Mouse (Mus musculus) limb, embryonic 12.5 days (tissue): Measurements from ENCODE around the gene Rap1gap. TPM values are rescaled to one million over a fixed set of nuclear protein-coding genes. Genes with fewer than 3 reads are reported as not detected.

Experiments used
- ATAC-seq: fragments of 200-750 bp; cut with Nextera tagmentation; 2 replicates; pipeline ENCODE4 v1.8.0; 2017; ENCODE audit warnings: low read depth, moderate TSS enrichment; ENCODE audit not compliant: insufficient number of reproducible peaks, insufficient read depth, low FRiP score, low TSS enrichment
- H3K27ac ChIP-seq: fragments of 300-500 bp; sonication (generic); 2 replicates; pipeline ENCODE4 v1.5.1; 2016; ENCODE audit warnings: mild to moderate bottlenecking, moderate library complexity
- H3K27me3 ChIP-seq: fragments of 300-500 bp; sonication (generic); 2 replicates; pipeline ENCODE4 v1.6.1; 2016; ENCODE audit warnings: mild to moderate bottlenecking, moderate library complexity
- H3K36me3 ChIP-seq: fragments of 300-500 bp; sonication (generic); 2 replicates; pipeline ENCODE4 v1.6.1; 2016; ENCODE audit warnings: mild to moderate bottlenecking, moderate library complexity
- H3K4me1 ChIP-seq: fragments of 300-500 bp; sonication (generic); replicated peaks from 2 replicates; pipeline ENCODE4 v1.6.1; 2016
- H3K4me2 ChIP-seq: fragments of 300-500 bp; sonication (generic); 2 replicates; pipeline ENCODE4 v1.6.1; 2016; ENCODE audit warnings: mild to moderate bottlenecking, moderate library complexity
- H3K4me3 ChIP-seq: fragments of 300-500 bp; sonication (generic); replicated peaks from 2 replicates; pipeline ENCODE4 v1.5.1; 2016; ENCODE audit warnings: mild to moderate bottlenecking
- H3K9ac ChIP-seq: fragments of 300-500 bp; sonication (generic); replicated peaks from 2 replicates; pipeline ENCODE4 v1.6.1; 2016; ENCODE audit warnings: mild to moderate bottlenecking, moderate library complexity
- H3K9me3 ChIP-seq: fragments of 300-500 bp; sonication (generic); 2 replicates; pipeline ENCODE4 v1.6.1; 2016; ENCODE audit warnings: mild to moderate bottlenecking, moderate library complexity
- WGBS: fragments of 180-500 bp; shearing (Covaris S2); methylation state at CpG from one replicate; pipeline ENCODE4 v1.1.7; 2016; 5-methylcytosine and 5-hydroxymethylcytosine counted together
- polyA plus RNA-seq: library from polyadenylated mRNA; unstranded; fragments of >200 nt; fragmentation: Nextera tagmentation; extraction: Ambion mirVana; gene quantifications from 2 replicates; pipeline ENCODE4 v1.2.1, GENCODE M21; 2016

The Rap1gap gene
- polyA plus RNA-seq, 1 experiment from 2014 or later: 5.9 TPM

GRCm38 (mm10) chr4:137766365-137766764, 101.8 kb downstream of the Rap1gap start:
- Histone ChIP-seq H3K9me3 (no peaks in the 10 kb centered on the region), H3K4me1 (peaks cover 12% of the 10 kb centered on the region), H3K9ac (no peak overlapping the region), H3K27ac (no peak overlapping the region), H3K4me2 (no peak overlapping the region), H3K4me3 (no peak overlapping the region), H3K27me3 (no peaks in the 10 kb centered on the region; the same call in 1 of the 2 replicates), H3K36me3 (no peaks in the 10 kb centered on the region)
- WGBS: 26% methylated on average over 5 of the region's 5 CpGs
- no peak for ATAC-seq

GRCm38 (mm10) chr4:137768381-137768780, 103.9 kb downstream of the Rap1gap start:
- WGBS: 68% methylated on average over 5 of the region's 5 CpGs
- Histone ChIP-seq H3K4me2 (no peak overlapping the region), H3K9ac (no peak overlapping the region), H3K36me3 (no peaks in the 10 kb centered on the region), H3K9me3 (no peaks in the 10 kb centered on the region), H3K4me3 (no peak overlapping the region), H3K4me1 (peaks cover 14% of the 10 kb centered on the region), H3K27me3 (no peaks in the 10 kb centered on the region; the same call in 1 of the 2 replicates), H3K27ac (no peak overlapping the region)
- no peak for ATAC-seq

GRCm38 (mm10) chr4:137768831-137769230, 104.3 kb downstream of the Rap1gap start:
- H3K4me1 ChIP-seq: peaks cover 17% of the 10 kb centered on the region
- no peaks in the 10 kb centered on the region for H3K36me3 ChIP-seq
- H3K9me3 ChIP-seq: no peaks in the 10 kb centered on the region
- no peak overlapping the region for H3K4me2 ChIP-seq
- H3K9ac ChIP-seq: no peak overlapping the region
- H3K27ac ChIP-seq: no peak overlapping the region
- H3K4me3 ChIP-seq: no peak overlapping the region
- no peaks in the 10 kb centered on the region; the same call in 1 of the 2 replicates for H3K27me3 ChIP-seq
- ATAC-seq: no peak
- WGBS: 78% methylated on average over 6 of the region's 6 CpGs

- no peak for ATAC-seq
- H3K9ac ChIP-seq: no peak overlapping the region
- H3K27me3 ChIP-seq: no peaks in the 10 kb centered on the region; the same call in 1 of the 2 replicates
- no peaks in the 10 kb centered on the region for H3K36me3 ChIP-seq
- WGBS: 35% methylated on average over 7 of the region's 7 CpGs
- no peaks in the 10 kb centered on the region for H3K9me3 ChIP-seq
- peaks cover 24% of the 10 kb centered on the region for H3K4me1 ChIP-seq
- H3K27ac ChIP-seq: no peak overlapping the region
- H3K4me2 ChIP-seq: no peak overlapping the region
- no peak overlapping the region for H3K4me3 ChIP-seq
Observed at GRCm38 (mm10) chr4:137769635-137770034, 105.1 kb downstream of the Rap1gap start.

GRCm38 (mm10) chr4:137770901-137771612, 106.5 kb downstream of the Rap1gap start:
- H3K36me3 ChIP-seq: no peaks in the 10 kb centered on the region
- H3K9ac ChIP-seq: no peak overlapping the region
- H3K4me3 ChIP-seq: no peak overlapping the region
- 63% methylated on average over 14 of the region's 14 CpGs for WGBS
- no peaks in the 10 kb centered on the region; the same call in 1 of the 2 replicates for H3K27me3 ChIP-seq
- H3K4me2 ChIP-seq: no peak overlapping the region
- H3K27ac ChIP-seq: no peak overlapping the region
- H3K9me3 ChIP-seq: no peaks in the 10 kb centered on the region
- ATAC-seq: 0 out of 2 replicates have a peak, but pooled peaks have one; percentile 17
- peaks cover 16% of the 10 kb centered on the region for H3K4me1 ChIP-seq

DNA sequence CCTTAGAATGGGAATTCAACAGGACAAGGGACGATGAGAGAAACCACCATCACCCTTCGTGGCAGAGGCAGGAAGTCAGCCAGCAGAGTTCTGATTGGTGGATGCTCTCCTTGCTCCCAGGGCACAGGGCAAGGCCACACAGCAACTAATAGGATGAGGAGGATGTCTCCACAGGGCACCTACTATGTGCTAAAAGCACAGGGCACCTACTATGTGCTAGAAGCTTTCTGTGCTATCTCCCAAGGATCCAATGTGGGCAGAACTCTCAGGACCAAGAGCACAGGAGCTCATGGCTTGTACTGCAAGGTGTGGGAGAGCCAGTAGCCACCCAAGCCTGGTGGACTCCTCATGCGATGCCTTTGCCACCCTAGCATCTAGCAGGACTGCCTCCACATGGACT, 107.2 kb downstream of the Rap1gap start:
- Histone ChIP-seq H3K9me3 (no peaks in the 10 kb centered on the region), H3K27ac (no peak overlapping the region), H3K4me1 (peaks cover 16% of the 10 kb centered on the region), H3K4me2 (no peak overlapping the region), H3K27me3 (no peaks in the 10 kb centered on the region; the same call in 1 of the 2 replicates), H3K4me3 (no peak overlapping the region), H3K9ac (no peak overlapping the region), H3K36me3 (no peaks in the 10 kb centered on the region)
- ATAC-seq: no peak
- 76% methylated on average over 3 of the region's 3 CpGs for WGBS

DNA sequence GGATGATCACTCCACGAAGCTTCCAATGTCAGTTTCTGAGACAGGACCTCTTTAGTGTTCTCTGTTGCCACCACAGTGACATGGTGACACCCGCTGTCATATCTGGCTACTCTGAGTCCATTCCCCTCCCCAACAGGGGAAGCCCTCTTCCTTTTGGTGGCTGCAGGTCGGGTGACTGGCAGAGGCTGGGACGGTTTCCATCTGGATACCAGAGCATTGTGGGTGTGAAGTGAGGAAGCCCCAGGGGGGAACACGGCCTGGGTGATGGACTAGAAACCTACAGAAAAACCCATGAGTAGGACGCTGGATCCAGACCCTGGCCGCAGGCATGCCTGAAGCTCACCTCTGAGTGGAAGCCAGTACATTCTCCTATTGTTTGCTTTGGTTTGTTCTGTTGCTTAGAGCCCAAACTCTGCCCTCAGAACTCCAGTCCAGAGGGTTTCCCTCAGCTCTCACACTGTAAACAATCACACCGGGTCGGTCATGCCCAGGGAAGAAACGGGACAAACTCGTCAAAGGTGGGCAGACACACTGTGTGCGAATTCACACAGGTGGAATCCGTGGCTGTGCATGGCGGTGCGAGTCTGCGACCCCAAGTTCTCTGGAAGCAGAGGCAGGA, 108.0 kb downstream of the Rap1gap start:
- H3K4me1 ChIP-seq: peaks cover 16% of the 10 kb centered on the region
- no peak overlapping the region for H3K4me2 ChIP-seq
- no peak for ATAC-seq
- WGBS: 89% methylated on average over 16 of the region's 16 CpGs
- no peak overlapping the region for H3K9ac ChIP-seq
- H3K27me3 ChIP-seq: no peaks in the 10 kb centered on the region; the same call in 1 of the 2 replicates
- no peak overlapping the region for H3K27ac ChIP-seq
- H3K9me3 ChIP-seq: no peaks in the 10 kb centered on the region
- no peaks in the 10 kb centered on the region for H3K36me3 ChIP-seq
- H3K4me3 ChIP-seq: no peak overlapping the region

GRCm38 (mm10) chr4:137773369-137773899, 108.9 kb downstream of the Rap1gap start:
- Histone ChIP-seq H3K27ac (peak overlapping the region; percentile 53; the same call in 1 of the 2 replicates), H3K4me3 (no peak overlapping the region), H3K9me3 (no peaks in the 10 kb centered on the region), H3K9ac (no peak overlapping the region), H3K4me2 (no peak overlapping the region), H3K36me3 (no peaks in the 10 kb centered on the region), H3K27me3 (no peaks in the 10 kb centered on the region; the same call in 1 of the 2 replicates), H3K4me1 (peaks cover 16% of the 10 kb centered on the region)
- no peak for ATAC-seq
- WGBS: 18% methylated on average over 2 of the region's 2 CpGs

DNA sequence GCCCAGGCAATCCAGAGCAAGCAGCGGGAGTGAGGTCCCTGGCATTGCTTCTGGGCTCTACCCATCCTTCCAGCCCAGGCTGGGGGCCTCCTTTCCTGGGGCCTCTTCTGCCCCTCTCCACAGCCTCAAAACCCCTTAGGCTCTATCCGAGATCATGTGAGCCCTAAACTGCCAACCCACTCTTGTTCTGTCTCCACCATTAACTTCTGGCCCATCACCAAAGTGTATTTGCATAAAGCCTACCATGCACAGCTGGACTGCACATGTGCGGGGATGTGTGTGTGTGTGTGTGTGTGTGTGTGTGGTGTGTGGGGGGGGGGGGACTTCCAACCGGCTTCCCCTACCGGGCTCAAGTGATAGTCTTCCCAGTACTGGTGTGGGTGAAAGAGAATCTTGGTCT, 109.5 kb downstream of the Rap1gap start:
- Histone ChIP-seq H3K36me3 (no peaks in the 10 kb centered on the region), H3K4me1 (peaks cover 16% of the 10 kb centered on the region), H3K27ac (peak overlapping the region; percentile 53; the same call in 1 of the 2 replicates), H3K4me3 (no peak overlapping the region), H3K4me2 (no peak overlapping the region), H3K9ac (no peak overlapping the region), H3K9me3 (no peaks in the 10 kb centered on the region), H3K27me3 (no peaks in the 10 kb centered on the region; the same call in 1 of the 2 replicates)
- ATAC-seq: 0 out of 2 replicates have a peak, but pooled peaks have one; percentile 6
- WGBS: 55% methylated on average over 5 of the region's 5 CpGs

DNA sequence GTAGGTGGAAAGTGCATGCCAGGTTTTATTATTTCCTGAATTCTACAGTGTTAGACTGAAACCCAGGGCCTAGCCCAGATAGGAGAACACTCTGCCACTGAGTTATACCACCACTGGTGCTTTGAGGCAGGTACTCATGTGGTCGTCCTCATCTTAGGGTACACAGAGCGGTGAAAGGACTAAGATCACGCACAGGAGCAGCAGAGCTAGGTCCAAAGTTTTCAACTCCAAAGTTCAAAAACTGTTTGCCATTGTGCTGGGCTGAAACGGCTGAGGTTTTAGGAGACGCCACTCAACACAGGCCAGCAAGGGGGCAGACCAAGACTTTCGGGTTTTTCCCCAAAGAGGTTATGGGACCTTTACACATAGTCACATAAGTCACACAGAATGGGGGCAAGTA, 110.0 kb downstream of the Rap1gap start:
- 89% methylated on average over 6 of the region's 6 CpGs for WGBS
- H3K9ac ChIP-seq: no peak overlapping the region
- peaks cover 16% of the 10 kb centered on the region for H3K4me1 ChIP-seq
- H3K9me3 ChIP-seq: no peaks in the 10 kb centered on the region
- H3K4me2 ChIP-seq: no peak overlapping the region
- H3K27me3 ChIP-seq: no peaks in the 10 kb centered on the region; the same call in 1 of the 2 replicates
- H3K36me3 ChIP-seq: no peaks in the 10 kb centered on the region
- H3K4me3 ChIP-seq: no peak overlapping the region
- ATAC-seq: 0 out of 2 replicates have a peak, but pooled peaks have one; percentile 20
- no peak overlapping the region for H3K27ac ChIP-seq

DNA sequence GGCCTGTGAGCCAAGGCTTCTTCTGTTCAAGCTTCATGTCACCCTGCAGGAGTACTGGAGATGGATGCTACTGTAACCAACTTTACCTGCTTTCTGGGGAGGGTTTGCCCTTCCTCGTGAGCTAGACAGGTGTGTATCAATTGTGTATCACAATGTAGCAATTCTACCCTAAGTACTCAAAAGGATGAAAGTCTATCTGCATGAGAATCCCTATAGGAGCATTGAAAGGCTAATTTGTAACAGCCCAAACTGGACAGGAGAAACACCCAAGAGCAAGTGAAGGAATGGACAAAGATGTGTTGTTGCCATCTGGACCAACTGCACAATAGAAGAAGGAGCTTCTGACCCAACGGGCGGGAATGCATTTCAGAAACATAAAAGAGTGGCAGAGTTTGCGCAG, 113.3 kb downstream of the Rap1gap start:
- Histone ChIP-seq H3K4me2 (no peak overlapping the region), H3K36me3 (no peaks in the 10 kb centered on the region), H3K4me3 (no peak overlapping the region), H3K4me1 (peaks cover 10% of the 10 kb centered on the region), H3K9me3 (no peaks in the 10 kb centered on the region), H3K27me3 (no peaks in the 10 kb centered on the region), H3K27ac (no peak overlapping the region), H3K9ac (no peak overlapping the region)
- no peak for ATAC-seq
- WGBS: 93% methylated on average over 4 of the region's 4 CpGs
